Mouse (Mus musculus): ENCODE measurements around the gene Apom. TPM values are rescaled to one million over a fixed set of nuclear protein-coding genes. Genes with fewer than 3 reads are reported as not detected.

Gene Apom
- polyA plus RNA-seq (2014; fragmentation: Nextera tagmentation; extraction: Ambion mirVana): 0.44 and 1.5 TPM in 2 replicates

- Histone ChIP-seq H3K4me1 (ENCODE audit: control insufficient read depth, insufficient read depth, low read length) (peaks cover 10% of the 10 kb centered on the region), H3K27ac (replicated peaks; ENCODE audit: low read depth, low read length) (no peak within 1 kb of the TSS), H3K9me3 (ENCODE audit: control insufficient read depth, low read length) (no peaks in the 10 kb centered on the region), H3K4me2 (ENCODE audit: low read depth, severe bottlenecking) (no peak within 1 kb of the TSS), H3K27me3 (ENCODE audit: control insufficient read depth, insufficient read depth, low read length) (no peaks in the 10 kb centered on the region), H3K9ac (ENCODE audit: low read length) (no peak within 1 kb of the TSS), H3K4me3 (ENCODE audit: low read depth, low read length) (no peak within 1 kb of the TSS), H3K36me3 (ENCODE audit: control insufficient read depth, insufficient read depth, low read length) (no peaks in the 10 kb centered on the region)
- DNase-seq (ENCODE audit: low spot score): no peak
- ATAC-seq (ENCODE audit: insufficient number of reproducible peaks, low FRiP score, low TSS enrichment, low read depth): no peak
- 84% methylated on average over 15 of the region's 15 CpGs for WGBS
Observed at GRCm38 (mm10) chr17:35131500-35132173, at the start of gene Apom. Apom (minus strand) TSS chr17:35132050.

- Histone ChIP-seq H3K9me3 (ENCODE audit: control insufficient read depth, low read length) (no peaks in the 10 kb centered on the region), H3K4me1 (ENCODE audit: control insufficient read depth, insufficient read depth, low read length) (no peaks in the 10 kb centered on the region), H3K36me3 (ENCODE audit: control insufficient read depth, insufficient read depth, low read length) (no peaks in the 10 kb centered on the region), H3K9ac (ENCODE audit: low read length) (no peak overlapping the region), H3K4me2 (ENCODE audit: low read depth, severe bottlenecking) (no peak overlapping the region), H3K4me3 (ENCODE audit: low read depth, low read length) (no peak overlapping the region), H3K27ac (replicated peaks; ENCODE audit: low read depth, low read length) (no peak overlapping the region), H3K27me3 (ENCODE audit: control insufficient read depth, insufficient read depth, low read length) (no peaks in the 10 kb centered on the region)
- no peak for DNase-seq (ENCODE audit: low spot score)
- WGBS: 89% methylated on average over 5 of the region's 5 CpGs
- ATAC-seq (ENCODE audit: insufficient number of reproducible peaks, low FRiP score, low TSS enrichment, low read depth): no peak
Observed at GRCm38 (mm10) chr17:35180093-35180492, 48.2 kb upstream of the Apom start.

GRCm38 (mm10) chr17:35178528-35178927 lies 46.7 kb upstream of the Apom start:
- H3K9me3 ChIP-seq (ENCODE audit: control insufficient read depth, low read length): no peaks in the 10 kb centered on the region
- no peak overlapping the region for H3K4me3 ChIP-seq (ENCODE audit: low read depth, low read length)
- peak; percentile 81 for DNase-seq (ENCODE audit: low spot score)
- no peaks in the 10 kb centered on the region for H3K27me3 ChIP-seq (ENCODE audit: control insufficient read depth, insufficient read depth, low read length)
- H3K27ac ChIP-seq (replicated peaks; ENCODE audit: low read depth, low read length): no peak overlapping the region
- no peaks in the 10 kb centered on the region for H3K4me1 ChIP-seq (ENCODE audit: control insufficient read depth, insufficient read depth, low read length)
- 17% methylated on average over 5 of the region's 5 CpGs for WGBS
- H3K36me3 ChIP-seq (ENCODE audit: control insufficient read depth, insufficient read depth, low read length): no peaks in the 10 kb centered on the region
- ATAC-seq (ENCODE audit: insufficient number of reproducible peaks, low FRiP score, low TSS enrichment, low read depth): peak; percentile 67; the same call in 1 of the 2 replicates
- no peak overlapping the region for H3K9ac ChIP-seq (ENCODE audit: low read length)
- H3K4me2 ChIP-seq (ENCODE audit: low read depth, severe bottlenecking): no peak overlapping the region

GRCm38 (mm10) chr17:35175968-35176367 lies 44.1 kb upstream of the Apom start, which contains the start of gene Aif1:
Aif1 (minus strand) TSS chr17:35176068.
- 63% methylated on average over 2 of the region's 2 CpGs for WGBS
- Histone ChIP-seq H3K4me3 (ENCODE audit: low read depth, low read length) (no peak within 1 kb of the TSS), H3K4me1 (ENCODE audit: control insufficient read depth, insufficient read depth, low read length) (no peaks in the 10 kb centered on the region), H3K4me2 (ENCODE audit: low read depth, severe bottlenecking) (no peak within 1 kb of the TSS), H3K9me3 (ENCODE audit: control insufficient read depth, low read length) (no peaks in the 10 kb centered on the region), H3K9ac (ENCODE audit: low read length) (no peak within 1 kb of the TSS), H3K36me3 (ENCODE audit: control insufficient read depth, insufficient read depth, low read length) (no peaks in the 10 kb centered on the region), H3K27ac (replicated peaks; ENCODE audit: low read depth, low read length) (no peak within 1 kb of the TSS), H3K27me3 (ENCODE audit: control insufficient read depth, insufficient read depth, low read length) (no peaks in the 10 kb centered on the region)
- ATAC-seq (ENCODE audit: insufficient number of reproducible peaks, low FRiP score, low TSS enrichment, low read depth) (no peak), DNase-seq (ENCODE audit: low spot score) (no peak)

GRCm38 (mm10) chr17:35175382-35175781 lies 43.5 kb upstream of the Apom start:
- WGBS: 82% methylated on average over 6 of the region's 6 CpGs
- Histone ChIP-seq H3K4me1 (ENCODE audit: control insufficient read depth, insufficient read depth, low read length) (no peaks in the 10 kb centered on the region), H3K27me3 (ENCODE audit: control insufficient read depth, insufficient read depth, low read length) (no peaks in the 10 kb centered on the region), H3K9me3 (ENCODE audit: control insufficient read depth, low read length) (no peaks in the 10 kb centered on the region), H3K4me2 (ENCODE audit: low read depth, severe bottlenecking) (no peak overlapping the region), H3K36me3 (ENCODE audit: control insufficient read depth, insufficient read depth, low read length) (no peaks in the 10 kb centered on the region), H3K27ac (replicated peaks; ENCODE audit: low read depth, low read length) (no peak overlapping the region), H3K9ac (ENCODE audit: low read length) (no peak overlapping the region), H3K4me3 (ENCODE audit: low read depth, low read length) (no peak overlapping the region)
- no peak for DNase-seq (ENCODE audit: low spot score)
- no peak for ATAC-seq (ENCODE audit: insufficient number of reproducible peaks, low FRiP score, low TSS enrichment, low read depth)

- 52% methylated on average over 8 of the region's 8 CpGs for WGBS
- no peaks in the 10 kb centered on the region for H3K9me3 ChIP-seq (ENCODE audit: control insufficient read depth, low read length)
Observed at GRCm38 (mm10) chr17:35174201-35174977, 42.5 kb upstream of the Apom start.

GRCm38 (mm10) chr17:35173329-35173728 lies 41.5 kb upstream of the Apom start:
- no peak overlapping the region for H3K4me2 ChIP-seq (ENCODE audit: low read depth, severe bottlenecking)
- H3K27ac ChIP-seq (replicated peaks; ENCODE audit: low read depth, low read length): no peak overlapping the region; the same call in 1 of the 2 replicates
- WGBS: 61% methylated on average over 3 of the region's 3 CpGs
- no peak for ATAC-seq (ENCODE audit: insufficient number of reproducible peaks, low FRiP score, low TSS enrichment, low read depth)
- no peak overlapping the region for H3K9ac ChIP-seq (ENCODE audit: low read length)
- H3K36me3 ChIP-seq (ENCODE audit: control insufficient read depth, insufficient read depth, low read length): no peaks in the 10 kb centered on the region
- no peak overlapping the region for H3K4me3 ChIP-seq (ENCODE audit: low read depth, low read length)
- DNase-seq (ENCODE audit: low spot score): no peak
- no peaks in the 10 kb centered on the region for H3K4me1 ChIP-seq (ENCODE audit: control insufficient read depth, insufficient read depth, low read length)
- H3K9me3 ChIP-seq (ENCODE audit: control insufficient read depth, low read length): no peaks in the 10 kb centered on the region
- H3K27me3 ChIP-seq (ENCODE audit: control insufficient read depth, insufficient read depth, low read length): no peaks in the 10 kb centered on the region

More at GRCm38 (mm10) chr17:35174201-35174977, 42.5 kb upstream of the Apom start:
- H3K9ac ChIP-seq (ENCODE audit: low read length): peak overlapping the region; percentile 27; the same call in 1 of the 2 replicates
- H3K4me1 ChIP-seq (ENCODE audit: control insufficient read depth, insufficient read depth, low read length): no peaks in the 10 kb centered on the region
- ATAC-seq (ENCODE audit: insufficient number of reproducible peaks, low FRiP score, low TSS enrichment, low read depth) (no peak), DNase-seq (ENCODE audit: low spot score) (no peak)
- no peak overlapping the region for H3K4me3 ChIP-seq (ENCODE audit: low read depth, low read length)
- H3K27me3 ChIP-seq (ENCODE audit: control insufficient read depth, insufficient read depth, low read length): no peaks in the 10 kb centered on the region
- H3K36me3 ChIP-seq (ENCODE audit: control insufficient read depth, insufficient read depth, low read length): no peaks in the 10 kb centered on the region
- H3K27ac ChIP-seq (replicated peaks; ENCODE audit: low read depth, low read length): no peak overlapping the region
- H3K4me2 ChIP-seq (ENCODE audit: low read depth, severe bottlenecking): no peak overlapping the region

GRCm38 (mm10) chr17:35172445-35173234 lies 40.8 kb upstream of the Apom start:
- Histone ChIP-seq H3K4me3 (ENCODE audit: low read depth, low read length) (no peak overlapping the region), H3K36me3 (ENCODE audit: control insufficient read depth, insufficient read depth, low read length) (no peaks in the 10 kb centered on the region), H3K27me3 (ENCODE audit: control insufficient read depth, insufficient read depth, low read length) (no peaks in the 10 kb centered on the region), H3K4me1 (ENCODE audit: control insufficient read depth, insufficient read depth, low read length) (no peaks in the 10 kb centered on the region), H3K27ac (replicated peaks; ENCODE audit: low read depth, low read length) (no peak overlapping the region), H3K9me3 (ENCODE audit: control insufficient read depth, low read length) (no peaks in the 10 kb centered on the region), H3K9ac (ENCODE audit: low read length) (no peak overlapping the region), H3K4me2 (ENCODE audit: low read depth, severe bottlenecking) (no peak overlapping the region)
- DNase-seq (ENCODE audit: low spot score) (no peak), ATAC-seq (ENCODE audit: insufficient number of reproducible peaks, low FRiP score, low TSS enrichment, low read depth) (no peak)
- WGBS: 71% methylated on average over 11 of the region's 11 CpGs
